Mouse (Mus musculus): ENCODE results near the gene Tas2r134.

The Tas2r134 gene

DNA sequence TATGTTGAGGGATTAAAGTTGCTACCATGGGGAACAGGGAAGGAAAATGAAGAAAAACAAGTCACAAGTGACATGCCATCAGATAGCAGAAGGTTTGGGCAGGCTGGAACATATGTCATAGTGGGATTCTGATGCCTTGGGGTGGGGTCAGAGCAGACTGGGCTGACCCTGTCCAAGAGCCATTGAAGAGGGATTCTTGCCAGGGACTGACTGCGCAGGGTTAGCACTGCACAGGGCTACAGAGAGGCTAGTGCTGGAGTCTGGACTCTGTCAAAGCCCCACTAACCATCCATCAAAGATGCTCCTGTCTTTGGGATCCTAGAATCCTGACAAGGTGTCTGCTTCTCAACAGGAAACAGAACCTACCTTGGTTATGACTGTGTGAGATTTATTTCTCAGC, 22.6 kb downstream of the Tas2r134 start:
- in situ Hi-C loops (cut with MboI; ENCODE audit: low sequenced_read_pairs) = no loop called here

DNA sequence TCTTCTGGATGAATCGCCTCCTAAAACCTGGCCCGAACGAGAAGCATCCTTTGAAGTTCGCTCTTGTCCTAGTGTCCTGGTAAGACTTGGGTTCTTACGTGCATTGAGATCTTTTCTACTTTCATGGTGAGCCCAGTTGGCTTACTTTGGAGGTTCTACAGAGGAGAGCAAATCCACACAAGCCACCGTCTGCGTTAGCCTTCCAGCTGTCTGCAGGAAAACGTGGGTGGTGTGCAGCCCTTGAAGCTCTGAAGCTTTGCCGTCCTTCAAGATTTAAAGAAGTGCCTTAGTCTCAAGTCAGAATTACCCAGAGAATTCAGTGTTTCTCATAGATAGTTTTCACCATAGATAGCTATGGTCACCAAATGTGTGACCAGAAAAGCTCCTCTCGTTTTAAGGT, 24.8 kb downstream of the Tas2r134 start:
- in situ Hi-C loops (cut with MboI; ENCODE audit: low sequenced_read_pairs) = no loop called here

DNA sequence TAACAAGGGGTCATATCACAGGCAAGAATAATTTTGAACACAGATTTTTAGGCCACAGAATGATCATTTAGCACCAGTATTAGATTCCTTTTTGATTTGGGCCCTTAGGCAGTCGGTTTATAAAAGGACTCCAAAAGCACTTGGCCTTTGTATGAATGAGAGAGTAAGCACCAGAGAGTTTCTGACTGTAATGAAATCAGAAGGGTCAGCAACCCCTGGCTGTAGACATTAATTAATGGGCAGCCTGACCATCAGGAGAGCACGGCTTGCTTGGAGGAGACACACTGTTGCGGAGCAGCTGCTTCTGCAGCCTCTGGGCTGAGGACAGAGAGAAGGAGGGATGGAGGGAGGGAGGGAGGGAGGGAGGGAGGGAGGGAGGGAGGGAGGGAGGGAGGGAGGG, 30.4 kb downstream of the Tas2r134 start:
- in situ Hi-C loops (cut with MboI; ENCODE audit: low sequenced_read_pairs) = no loop called here

DNA sequence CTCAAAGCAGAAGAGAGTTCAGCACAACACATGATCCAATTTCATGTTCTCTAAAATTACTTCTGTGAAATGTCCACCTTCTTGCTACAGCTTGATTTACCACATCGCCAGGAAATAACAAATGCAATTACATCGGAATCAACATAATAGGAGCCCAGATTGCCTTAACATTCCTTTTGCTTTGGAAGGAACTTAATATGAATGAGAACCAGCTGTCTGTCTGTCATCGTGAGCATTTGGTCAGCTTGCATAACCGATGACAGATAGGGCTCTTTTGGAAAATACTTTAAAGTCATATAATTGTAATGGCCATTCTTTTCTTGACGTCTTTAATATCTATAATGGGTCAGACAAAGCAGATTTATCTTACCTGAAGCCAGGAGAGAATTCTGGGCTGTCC, 31.0 kb downstream of the Tas2r134 start:
- in situ Hi-C loops (cut with MboI; ENCODE audit: low sequenced_read_pairs) = no loop called here

DNA sequence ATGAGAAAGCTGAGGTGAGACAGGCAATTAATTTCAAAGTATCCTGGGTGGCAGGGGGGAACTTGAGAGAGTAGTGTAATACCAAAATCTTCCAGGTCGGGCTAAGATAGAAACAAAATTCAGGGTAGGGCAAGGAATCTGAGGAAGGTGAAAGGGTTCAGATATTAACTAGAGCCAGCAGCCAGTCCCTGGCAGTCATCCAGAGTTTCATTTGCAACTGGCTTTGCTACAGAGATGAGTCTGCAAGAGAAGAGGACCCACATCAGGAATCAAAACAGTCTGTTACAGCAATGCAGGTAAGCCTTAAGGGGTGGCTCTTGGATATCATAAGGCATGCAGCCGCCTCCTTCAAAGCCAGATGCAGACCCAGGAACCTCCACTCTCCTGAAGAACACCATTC, 47.0 kb downstream of the Tas2r134 start:
- in situ Hi-C loops (cut with MboI; ENCODE audit: low sequenced_read_pairs) = no loop called here
